Mouse (Mus musculus): Measurements from ENCODE around the gene Klhl25. TPM values are rescaled to one million over a fixed set of nuclear protein-coding genes. Genes with fewer than 3 reads are reported as not detected.

Klhl25 gene
- polyA plus RNA-seq, 1 experiment, result 18.2 TPM

DNA sequence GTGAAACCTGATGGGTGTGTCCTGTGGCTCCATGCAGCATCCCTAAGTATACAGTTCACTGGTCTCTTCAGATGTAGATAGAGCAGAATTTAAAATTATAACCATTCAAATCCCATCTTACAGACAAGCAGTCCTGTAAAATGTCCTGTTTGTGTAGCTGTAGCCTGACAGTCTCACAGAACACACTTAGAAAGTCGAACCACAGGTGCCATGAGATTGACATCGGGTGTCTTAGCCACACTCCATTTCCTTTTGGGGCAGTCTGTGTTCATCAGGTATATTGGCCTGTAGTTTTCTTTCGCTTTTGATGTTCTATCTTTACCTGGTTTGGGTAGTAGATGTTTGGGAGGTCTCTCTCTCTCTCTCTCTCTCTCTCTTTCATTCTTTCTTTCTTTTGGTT is 33.7 kb downstream of the Klhl25 start:
- Histone ChIP-seq H3K79me2 (ENCODE audit: control insufficient read depth, insufficient read depth) (no peaks in the 10 kb centered on the region), H3K79me3 (ENCODE audit: low read depth) (no peaks in the 10 kb centered on the region), H3K27me3 (ENCODE audit: control insufficient read depth, insufficient read depth, insufficient read length) (no peaks in the 10 kb centered on the region), H3K4me3 (ENCODE audit: insufficient read depth, poor library complexity, severe bottlenecking) (no peak overlapping the region), H3ac (ENCODE audit: control insufficient read depth, insufficient read length, low read depth) (no peak overlapping the region), H3K36me3 (ENCODE audit: control insufficient read depth, insufficient read depth) (no peaks in the 10 kb centered on the region)
- TF ChIP-seq USF1 (IDR thresholded peaks at IDR 0.05; ENCODE audit: low read depth) (no peak), MAX (IDR thresholded peaks at IDR 0.05) (no peak), MYOG (IDR thresholded peaks at IDR 0.05; ENCODE audit: control insufficient read depth, extremely low read depth, insufficient read length) (no peak), CEBPB (IDR thresholded peaks at IDR 0.05; ENCODE audit: low read depth) (no peak), CTCF (IDR thresholded peaks at IDR 0.05; ENCODE audit: control insufficient read depth, insufficient read depth, insufficient read length) (no peak), FOSL1 (IDR thresholded peaks at IDR 0.05; ENCODE audit: insufficient read depth, low read length, poor library complexity, severe bottlenecking) (no peak)

DNA sequence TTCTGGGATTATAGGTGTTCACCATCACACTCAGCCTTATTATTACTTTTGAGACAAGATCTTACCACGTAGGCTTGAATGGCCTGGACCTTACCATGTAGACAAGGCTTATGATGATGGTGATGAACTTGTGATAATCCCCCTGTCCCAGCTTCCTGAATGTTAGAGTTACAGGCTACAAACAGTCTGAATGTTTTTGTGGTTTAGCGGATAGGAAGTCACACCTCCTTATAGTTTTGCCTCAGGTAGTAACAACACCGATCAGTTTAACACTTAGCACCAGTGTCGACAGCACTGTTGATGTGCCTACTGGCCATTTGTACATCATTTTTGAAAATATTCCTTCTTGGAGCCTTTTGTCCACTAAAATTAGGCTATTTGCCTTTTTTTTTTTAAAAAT is 43.4 kb downstream of the Klhl25 start:
- TF ChIP-seq USF1 (IDR thresholded peaks at IDR 0.05; ENCODE audit: low read depth), result no peak
- no peak for TF ChIP-seq FOSL1 (IDR thresholded peaks at IDR 0.05; ENCODE audit: insufficient read depth, low read length, poor library complexity, severe bottlenecking)
- no peak for TF ChIP-seq MYOG (IDR thresholded peaks at IDR 0.05; ENCODE audit: control insufficient read depth, extremely low read depth, insufficient read length)
- no peak for TF ChIP-seq CEBPB (IDR thresholded peaks at IDR 0.05; ENCODE audit: low read depth)
- TF ChIP-seq MAX (IDR thresholded peaks at IDR 0.05), result no peak
- no peak for TF ChIP-seq MYOD1 (IDR thresholded peaks at IDR 0.05; ENCODE audit: control insufficient read depth, insufficient read length, low read depth)

DNA sequence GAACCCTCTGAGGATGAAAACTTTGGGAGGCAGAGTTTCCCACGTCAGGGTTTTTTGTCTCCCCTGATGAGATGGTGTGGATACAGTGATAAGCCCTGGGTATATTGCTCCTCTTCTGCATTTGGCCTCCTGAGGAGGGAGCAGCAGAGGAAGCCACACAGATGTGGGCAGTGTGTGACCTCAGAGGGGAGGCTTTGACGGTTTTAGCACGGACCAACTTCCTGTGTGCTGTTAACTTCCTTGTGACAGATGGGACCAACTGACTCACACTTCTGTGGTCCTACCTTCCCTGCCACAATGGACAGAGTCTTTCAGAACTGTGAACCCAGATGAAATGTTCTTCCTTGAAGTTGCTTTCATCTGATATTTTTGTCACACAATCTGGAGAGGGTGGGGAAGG is 44.6 kb downstream of the Klhl25 start:
- Histone ChIP-seq H3K79me2 (ENCODE audit: control insufficient read depth, insufficient read depth) (no peaks in the 10 kb centered on the region), H3K4me3 (ENCODE audit: insufficient read depth, poor library complexity, severe bottlenecking) (no peak overlapping the region), H3ac (ENCODE audit: control insufficient read depth, insufficient read length, low read depth) (no peak overlapping the region), H3K79me3 (ENCODE audit: low read depth) (no peaks in the 10 kb centered on the region), H3K36me3 (ENCODE audit: control insufficient read depth, insufficient read depth) (no peaks in the 10 kb centered on the region), H3K27me3 (ENCODE audit: control insufficient read depth, insufficient read depth, insufficient read length) (no peaks in the 10 kb centered on the region)
- TF ChIP-seq MAX (IDR thresholded peaks at IDR 0.05) (no peak), MYOD1 (IDR thresholded peaks at IDR 0.05; ENCODE audit: control insufficient read depth, insufficient read length, low read depth) (no peak), CTCF (IDR thresholded peaks at IDR 0.05; ENCODE audit: control insufficient read depth, insufficient read depth, insufficient read length) (no peak), CEBPB (IDR thresholded peaks at IDR 0.05; ENCODE audit: low read depth) (no peak)

More for the DNA sequence above, 43.4 kb downstream of the Klhl25 start:
- no peak overlapping the region for H3K4me3 ChIP-seq (ENCODE audit: insufficient read depth, poor library complexity, severe bottlenecking)
- no peak overlapping the region for H3ac ChIP-seq (ENCODE audit: control insufficient read depth, insufficient read length, low read depth)
- no peaks in the 10 kb centered on the region for H3K79me2 ChIP-seq (ENCODE audit: control insufficient read depth, insufficient read depth)
- H3K27me3 ChIP-seq (ENCODE audit: control insufficient read depth, insufficient read depth, insufficient read length), result no peaks in the 10 kb centered on the region
- no peaks in the 10 kb centered on the region for H3K79me3 ChIP-seq (ENCODE audit: low read depth)
- H3K36me3 ChIP-seq (ENCODE audit: control insufficient read depth, insufficient read depth), result no peaks in the 10 kb centered on the region

DNA sequence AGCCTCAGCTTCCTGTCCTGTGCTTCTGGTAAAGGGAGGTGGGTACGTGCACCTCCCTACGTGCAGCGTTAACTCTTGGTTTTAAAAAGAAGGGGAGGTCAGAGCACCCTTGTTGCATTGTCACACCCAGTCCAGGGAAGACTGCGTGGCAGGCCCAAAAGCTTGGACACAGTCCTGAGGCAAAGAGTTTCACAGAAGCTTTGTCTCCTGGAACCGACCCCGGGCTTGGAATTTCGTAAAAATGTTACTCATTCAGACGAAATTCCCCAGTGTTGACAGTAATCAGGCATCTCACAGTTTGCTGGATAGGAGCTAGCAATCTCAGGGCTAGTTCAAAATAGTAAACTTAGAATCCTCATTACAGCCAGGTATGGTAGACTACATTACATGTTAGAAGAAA is 45.6 kb downstream of the Klhl25 start:
- H3ac ChIP-seq (ENCODE audit: control insufficient read depth, insufficient read length, low read depth), result no peak overlapping the region
- H3K27me3 ChIP-seq (ENCODE audit: control insufficient read depth, insufficient read depth, insufficient read length), result no peaks in the 10 kb centered on the region
- H3K36me3 ChIP-seq (ENCODE audit: control insufficient read depth, insufficient read depth), result no peaks in the 10 kb centered on the region
- no peaks in the 10 kb centered on the region for H3K79me2 ChIP-seq (ENCODE audit: control insufficient read depth, insufficient read depth)
- no peaks in the 10 kb centered on the region for H3K79me3 ChIP-seq (ENCODE audit: low read depth)
- no peak for TF ChIP-seq CEBPB (IDR thresholded peaks at IDR 0.05; ENCODE audit: low read depth)
- no peak for TF ChIP-seq MAX (IDR thresholded peaks at IDR 0.05)
- no peak for TF ChIP-seq MYOD1 (IDR thresholded peaks at IDR 0.05; ENCODE audit: control insufficient read depth, insufficient read length, low read depth)
- TF ChIP-seq USF1 (IDR thresholded peaks at IDR 0.05; ENCODE audit: low read depth), result no peak
- no peak for TF ChIP-seq CTCF (IDR thresholded peaks at IDR 0.05; ENCODE audit: control insufficient read depth, insufficient read depth, insufficient read length)
- TF ChIP-seq FOSL1 (IDR thresholded peaks at IDR 0.05; ENCODE audit: insufficient read depth, low read length, poor library complexity, severe bottlenecking), result no peak
- TF ChIP-seq MYOG (IDR thresholded peaks at IDR 0.05; ENCODE audit: control insufficient read depth, extremely low read depth, insufficient read length), result no peak
- H3K4me3 ChIP-seq (ENCODE audit: insufficient read depth, poor library complexity, severe bottlenecking), result no peak overlapping the region

DNA sequence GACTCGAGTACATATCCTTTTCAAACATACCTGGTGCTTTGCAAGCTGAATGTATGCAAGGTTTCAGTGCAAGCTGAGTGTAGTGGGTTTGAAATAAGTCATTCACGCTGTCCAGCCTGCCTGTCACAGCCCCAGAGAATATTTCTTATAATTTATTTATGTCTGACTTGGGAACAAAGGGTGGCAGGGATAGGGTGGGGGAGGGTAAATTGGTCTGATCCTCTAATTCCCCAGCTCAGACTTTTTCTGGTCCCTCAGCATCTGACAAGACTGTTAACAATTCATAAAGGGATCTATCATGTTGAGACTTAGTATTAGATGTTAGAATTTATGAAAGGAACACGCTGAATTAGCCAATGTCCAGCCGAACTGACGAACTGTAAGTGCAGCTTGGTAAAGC is 48.9 kb downstream of the Klhl25 start:
- Histone ChIP-seq H3K27me3 (ENCODE audit: control insufficient read depth, insufficient read depth, insufficient read length) (peaks cover 1% of the 10 kb centered on the region), H3K36me3 (ENCODE audit: control insufficient read depth, insufficient read depth) (no peaks in the 10 kb centered on the region), H3K4me3 (ENCODE audit: insufficient read depth, poor library complexity, severe bottlenecking) (no peak overlapping the region), H3ac (ENCODE audit: control insufficient read depth, insufficient read length, low read depth) (no peak overlapping the region), H3K79me3 (ENCODE audit: low read depth) (no peaks in the 10 kb centered on the region), H3K79me2 (ENCODE audit: control insufficient read depth, insufficient read depth) (no peaks in the 10 kb centered on the region)
- TF ChIP-seq CEBPB (IDR thresholded peaks at IDR 0.05; ENCODE audit: low read depth) (no peak), USF1 (IDR thresholded peaks at IDR 0.05; ENCODE audit: low read depth) (no peak), MAX (IDR thresholded peaks at IDR 0.05) (no peak), FOSL1 (IDR thresholded peaks at IDR 0.05; ENCODE audit: insufficient read depth, low read length, poor library complexity, severe bottlenecking) (no peak), CTCF (IDR thresholded peaks at IDR 0.05; ENCODE audit: control insufficient read depth, insufficient read depth, insufficient read length) (no peak), MYOD1 (IDR thresholded peaks at IDR 0.05; ENCODE audit: control insufficient read depth, insufficient read length, low read depth) (no peak), MYOG (IDR thresholded peaks at IDR 0.05; ENCODE audit: control insufficient read depth, extremely low read depth, insufficient read length) (no peak)

DNA sequence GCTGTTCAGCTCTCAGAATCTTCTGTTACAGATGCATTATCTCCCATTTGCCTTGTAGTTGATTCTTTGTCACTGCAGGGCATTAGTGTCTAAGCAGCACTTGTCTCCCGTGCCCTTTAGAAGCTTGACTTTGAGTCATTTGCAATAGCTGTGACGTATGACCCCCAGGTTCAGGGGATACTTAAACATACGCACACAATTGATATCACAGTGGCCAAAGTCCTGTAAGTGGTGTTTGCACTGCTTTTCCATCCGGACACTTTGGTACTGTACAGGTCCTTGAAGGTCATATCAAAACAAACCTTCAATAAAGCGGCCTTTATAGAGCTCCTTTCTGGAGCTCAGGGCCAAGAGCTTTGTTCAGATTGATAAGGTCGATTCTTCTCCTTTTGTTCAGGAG is 51.0 kb downstream of the Klhl25 start:
- TF ChIP-seq CEBPB (IDR thresholded peaks at IDR 0.05; ENCODE audit: low read depth), result no peak
- TF ChIP-seq MAX (IDR thresholded peaks at IDR 0.05), result no peak
- no peaks in the 10 kb centered on the region for H3K79me3 ChIP-seq (ENCODE audit: low read depth)
- H3K79me2 ChIP-seq (ENCODE audit: control insufficient read depth, insufficient read depth), result no peaks in the 10 kb centered on the region
- H3K4me3 ChIP-seq (ENCODE audit: insufficient read depth, poor library complexity, severe bottlenecking), result no peak overlapping the region
- H3K36me3 ChIP-seq (ENCODE audit: control insufficient read depth, insufficient read depth), result no peaks in the 10 kb centered on the region
- H3K27me3 ChIP-seq (ENCODE audit: control insufficient read depth, insufficient read depth, insufficient read length), result peaks cover 13% of the 10 kb centered on the region
- H3ac ChIP-seq (ENCODE audit: control insufficient read depth, insufficient read length, low read depth), result no peak overlapping the region

All from C2C12 (cell line).